Mouse (Mus musculus) forebrain, embryonic 15.5 days (tissue): Measurements from ENCODE around the gene Slc22a28. TPM values are rescaled to one million over a fixed set of nuclear protein-coding genes. Genes with fewer than 3 reads are reported as not detected.
"Not testable (repeated sequence)": the region's sequence is repeated elsewhere in the genome, so short reads cannot be mapped to it uniquely, and the experiment has no call there.

Experiments used
- ATAC-seq: fragments of 200-750 bp; cut with Nextera tagmentation; replicated peaks from 2 replicates; pipeline ENCODE4 v1.8.0; 2017; ENCODE audit warnings: mild to moderate bottlenecking, moderate TSS enrichment, moderate library complexity
- H3K27ac ChIP-seq: fragments of 300-500 bp; sonication (generic); replicated peaks from 2 replicates; pipeline ENCODE4 v1.5.1; 2015; ENCODE audit warnings: mild to moderate bottlenecking, inconsistent platforms
- H3K27me3 ChIP-seq: fragments of 300-500 bp; sonication (generic); 2 replicates; pipeline ENCODE4 v1.6.1; 2015; ENCODE audit warnings: inconsistent platforms
- H3K36me3 ChIP-seq: fragments of 300-500 bp; sonication (generic); 2 replicates; pipeline ENCODE4 v1.6.1; 2015; ENCODE audit warnings: mild to moderate bottlenecking, inconsistent platforms
- H3K4me1 ChIP-seq: fragments of 300-500 bp; sonication (generic); 2 replicates; pipeline ENCODE4 v1.6.1; 2015; ENCODE audit warnings: inconsistent platforms
- H3K4me2 ChIP-seq: fragments of 300-500 bp; sonication (generic); replicated peaks from 2 replicates; pipeline ENCODE4 v1.6.1; 2015; ENCODE audit warnings: mild to moderate bottlenecking, inconsistent platforms
- H3K4me3 ChIP-seq: fragments of 300-500 bp; sonication (generic); 2 replicates; pipeline ENCODE4 v1.5.1; 2015; ENCODE audit warnings: mild to moderate bottlenecking, inconsistent platforms
- H3K9ac ChIP-seq: fragments of 300-500 bp; sonication (generic); replicated peaks from 2 replicates; pipeline ENCODE4 v1.6.1; 2015; ENCODE audit warnings: mild to moderate bottlenecking, inconsistent platforms
- H3K9me3 ChIP-seq: fragments of 300-500 bp; sonication (generic); 2 replicates; pipeline ENCODE4 v1.6.1; 2016; ENCODE audit warnings: inconsistent platforms
- WGBS: fragments of 180-500 bp; shearing (Covaris S2); methylation state at CpG from one replicate; pipeline ENCODE4 v1.1.7; 2015; ENCODE audit warnings: mixed read lengths; 5-methylcytosine and 5-hydroxymethylcytosine counted together
- polyA plus RNA-seq: library from polyadenylated mRNA; unstranded; fragments of >200 nt; fragmentation: Nextera tagmentation; extraction: Ambion mirVana; gene quantifications from 2 replicates; pipeline ENCODE4 v1.2.1, GENCODE M21; 2015

Gene Slc22a28
- polyA plus RNA-seq = not detected in 2 replicates

- not testable (repeated sequence) for ATAC-seq, H3K27me3 ChIP-seq, H3K4me3 ChIP-seq, H3K9ac ChIP-seq, H3K4me1 ChIP-seq, H3K4me2 ChIP-seq, H3K36me3 ChIP-seq, H3K27ac ChIP-seq, H3K9me3 ChIP-seq
- 89% methylated on average over 2 of the region's 3 CpGs for WGBS
Measured at GRCm38 (mm10) chr19:8131881-8132280, at the start of gene Slc22a28. Gene Slc22a28 (minus strand): TSS chr19:8131982.

GRCm38 (mm10) chr19:8148787-8149523 lies 17.2 kb upstream of the Slc22a28 start:
- no peaks in the 10 kb centered on the region for H3K27me3 ChIP-seq
- H3K36me3 ChIP-seq = no peaks in the 10 kb centered on the region
- no peak overlapping the region for H3K4me2 ChIP-seq
- H3K9me3 ChIP-seq = peaks cover 5% of the 10 kb centered on the region
- H3K27ac ChIP-seq = no peak overlapping the region
- H3K4me1 ChIP-seq = no peaks in the 10 kb centered on the region
- no peak overlapping the region for H3K9ac ChIP-seq
- H3K4me3 ChIP-seq = no peak overlapping the region
- no peak for ATAC-seq
- 77% methylated on average over 2 of the region's 2 CpGs for WGBS

GRCm38 (mm10) chr19:8142716-8143115 lies 10.9 kb upstream of the Slc22a28 start:
- 70% methylated on average over 2 of the region's 2 CpGs for WGBS
- not testable (repeated sequence) for H3K27ac ChIP-seq, H3K4me2 ChIP-seq, H3K27me3 ChIP-seq, H3K9ac ChIP-seq, H3K4me1 ChIP-seq, ATAC-seq, H3K9me3 ChIP-seq, H3K36me3 ChIP-seq, H3K4me3 ChIP-seq

GRCm38 (mm10) chr19:8134127-8134841 lies 2.5 kb upstream of the Slc22a28 start:
- H3K4me1 ChIP-seq, H3K9ac ChIP-seq, H3K36me3 ChIP-seq, ATAC-seq, H3K9me3 ChIP-seq, H3K4me3 ChIP-seq, H3K4me2 ChIP-seq, H3K27ac ChIP-seq, H3K27me3 ChIP-seq: not testable (repeated sequence)
- 81% methylated on average over 14 of the region's 14 CpGs for WGBS

- Histone ChIP-seq H3K4me3 (no peak overlapping the region), H3K4me2 (no peak overlapping the region), H3K27me3 (no peaks in the 10 kb centered on the region), H3K27ac (no peak overlapping the region), H3K4me1 (no peaks in the 10 kb centered on the region), H3K9ac (no peak overlapping the region), H3K9me3 (peaks cover 17% of the 10 kb centered on the region; the same call in 1 of the 2 replicates), H3K36me3 (no peaks in the 10 kb centered on the region)
- 92% methylated on average over 13 of the region's 13 CpGs for WGBS
- no peak for ATAC-seq
Measured at GRCm38 (mm10) chr19:8019904-8020349, 111.9 kb downstream of the Slc22a28 start.

GRCm38 (mm10) chr19:8019329-8019851 lies 112.4 kb downstream of the Slc22a28 start:
- H3K9ac ChIP-seq, H3K27ac ChIP-seq, H3K36me3 ChIP-seq, H3K27me3 ChIP-seq, ATAC-seq, H3K4me2 ChIP-seq, H3K4me3 ChIP-seq, H3K4me1 ChIP-seq: not testable (repeated sequence)
- peaks cover 17% of the 10 kb centered on the region; the same call in 1 of the 2 replicates for H3K9me3 ChIP-seq
- WGBS = 96% methylated on average over 17 of the region's 17 CpGs

GRCm38 (mm10) chr19:8018535-8018934 lies 113.2 kb downstream of the Slc22a28 start:
- not testable (repeated sequence) for H3K9ac ChIP-seq, ATAC-seq, H3K36me3 ChIP-seq, H3K4me2 ChIP-seq, H3K27ac ChIP-seq, H3K4me1 ChIP-seq, H3K27me3 ChIP-seq, H3K4me3 ChIP-seq
- peaks cover 17% of the 10 kb centered on the region; the same call in 1 of the 2 replicates for H3K9me3 ChIP-seq
- WGBS = 95% methylated on average over 9 of the region's 9 CpGs

Other genes starting within 250 kb of the Slc22a28 start
- not detected in 2 replicates for gene Slc22a27, start 166.0 kb downstream of the Slc22a28 start, polyA plus RNA-seq
- not detected in 2 replicates for gene Slc22a29, start 86.9 kb upstream of the Slc22a28 start, polyA plus RNA-seq